Mouse (Mus musculus): ENCODE results near the gene Cpeb3.
"Not testable (repeated sequence)": the region's sequence is repeated elsewhere in the genome, so short reads cannot be mapped to it uniquely, and the experiment has no call there.

Gene Cpeb3

GRCm38 (mm10) chr19:37208176-37208755, at the start of gene Cpeb3:
TSS of gene Cpeb3 (minus strand) at chr19:37208601.
- in situ Hi-C loops (cut with MboI, MseI) = no loop called here

DNA sequence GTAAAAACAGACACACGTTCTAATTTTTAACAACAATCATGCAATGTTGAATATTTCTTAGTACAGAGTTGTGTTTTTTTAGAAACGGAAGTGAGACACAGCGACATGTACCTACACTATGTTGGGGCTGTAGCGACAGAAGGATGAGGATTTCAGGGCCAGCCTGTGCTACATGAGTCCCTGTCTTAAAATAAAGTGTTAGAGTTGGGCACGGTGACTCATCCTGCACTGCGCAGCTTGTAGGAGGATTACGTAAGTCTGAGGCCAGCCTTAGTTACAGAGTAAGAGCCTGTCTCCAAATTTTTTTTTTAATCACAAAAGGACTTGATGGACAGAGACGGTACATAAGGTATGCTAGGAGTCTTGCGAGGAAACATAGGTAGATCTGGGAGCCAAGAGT, 46.9 kb upstream of the Cpeb3 start:
- in situ Hi-C loops (cut with MboI, MseI) = no loop called here

GRCm38 (mm10) chr19:37252104-37252503, 43.7 kb upstream of the Cpeb3 start:
- in situ Hi-C loops (cut with MboI, MseI) = no loop called here

DNA sequence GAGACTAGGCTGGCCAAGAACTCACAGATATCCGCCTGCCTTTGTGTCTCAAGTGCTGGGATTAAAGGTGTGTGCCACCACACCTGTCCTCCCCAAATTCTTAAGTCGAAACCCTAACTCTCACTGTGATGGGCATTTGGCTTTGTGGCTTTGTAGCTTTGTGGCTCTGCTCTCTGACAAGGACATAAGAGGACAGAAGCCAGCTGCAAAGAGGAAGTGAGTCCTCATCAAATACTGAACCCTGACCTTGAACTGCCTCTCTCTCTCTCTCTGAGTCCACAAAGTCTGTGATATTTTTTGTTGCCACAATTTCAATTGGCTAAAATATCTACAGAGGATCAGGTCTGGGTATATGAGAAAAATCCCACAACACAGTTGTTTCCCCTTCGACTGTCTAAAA, 39.8 kb upstream of the Cpeb3 start:
- in situ Hi-C loops (cut with MboI, MseI) = no loop called here

GRCm38 (mm10) chr19:37246859-37247258, 38.5 kb upstream of the Cpeb3 start:
- in situ Hi-C loops (cut with MboI, MseI) = no loop called here

GRCm38 (mm10) chr19:37242707-37243106, 34.3 kb upstream of the Cpeb3 start:
- in situ Hi-C loops (cut with MboI, MseI) = no loop called here

DNA sequence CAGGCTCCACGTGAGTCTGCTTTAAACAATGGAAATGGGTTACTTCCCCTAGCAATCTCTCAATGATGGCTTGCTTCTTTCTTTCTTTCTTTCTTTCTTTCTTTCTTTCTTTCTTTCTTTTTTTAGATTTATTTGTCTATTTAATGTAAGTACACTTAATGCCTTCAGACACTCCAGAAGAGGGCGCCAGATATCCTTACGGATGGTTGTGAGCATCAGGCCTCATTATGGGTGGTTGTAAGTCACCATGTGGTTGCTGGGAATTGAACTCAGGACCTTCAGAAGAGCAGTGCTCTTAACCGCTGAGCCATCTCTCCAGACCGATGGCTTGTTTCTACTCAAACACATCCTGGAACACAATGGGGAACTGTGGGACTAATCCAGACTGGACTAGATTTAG, 32.8 kb upstream of the Cpeb3 start:
- in situ Hi-C loops (cut with MboI, MseI) = no loop called here

DNA sequence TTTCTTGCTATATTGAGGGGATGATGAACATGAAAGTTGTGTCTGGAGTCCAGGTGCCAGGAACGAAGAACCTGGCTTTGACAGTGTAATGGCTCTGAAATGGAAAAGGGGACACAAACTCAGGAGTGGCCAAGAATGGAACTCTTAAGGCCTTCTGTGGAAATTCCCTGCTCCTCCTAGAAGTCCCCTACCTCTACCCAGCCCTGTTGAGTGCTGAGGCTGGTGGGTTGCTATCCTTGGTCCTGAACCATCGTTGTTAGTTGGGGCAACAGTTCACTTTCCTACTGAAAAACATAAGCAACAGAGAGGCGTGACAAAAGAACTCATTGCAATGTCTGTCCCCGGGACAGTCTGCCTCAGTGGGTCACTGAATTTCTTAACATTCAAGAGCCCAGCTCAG, 30.7 kb upstream of the Cpeb3 start:
- in situ Hi-C loops (cut with MboI, MseI) = loop anchor here in 1 of 2 experiments (5.0 kb wide), 1 partner anchor 277 kb away; no protein-coding TSS in a partner anchor

DNA sequence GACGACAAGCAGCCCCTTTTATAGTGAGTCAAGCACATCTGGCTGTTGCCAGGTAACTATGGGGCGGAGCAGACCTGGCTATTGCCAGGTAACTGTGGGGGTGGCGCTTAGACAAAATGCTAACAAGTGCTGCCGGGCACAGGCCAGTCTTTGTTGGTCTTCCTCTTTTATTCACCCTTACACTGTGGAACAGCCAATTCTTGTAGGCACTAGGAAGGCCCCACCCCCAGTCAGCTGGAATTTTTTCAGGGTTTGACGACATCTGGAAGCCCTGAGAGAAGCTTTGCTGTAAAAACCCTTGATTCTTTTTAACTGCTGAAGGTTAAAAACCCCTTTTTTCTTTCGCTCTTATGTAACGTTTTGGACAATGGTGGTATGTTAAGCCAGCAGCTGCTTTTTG, 30.2 kb upstream of the Cpeb3 start:
- in situ Hi-C loops (cut with MboI, MseI) = loop anchor here in 1 of 2 experiments (5.0 kb wide), 1 partner anchor 276 kb away; no protein-coding TSS in a partner anchor

DNA sequence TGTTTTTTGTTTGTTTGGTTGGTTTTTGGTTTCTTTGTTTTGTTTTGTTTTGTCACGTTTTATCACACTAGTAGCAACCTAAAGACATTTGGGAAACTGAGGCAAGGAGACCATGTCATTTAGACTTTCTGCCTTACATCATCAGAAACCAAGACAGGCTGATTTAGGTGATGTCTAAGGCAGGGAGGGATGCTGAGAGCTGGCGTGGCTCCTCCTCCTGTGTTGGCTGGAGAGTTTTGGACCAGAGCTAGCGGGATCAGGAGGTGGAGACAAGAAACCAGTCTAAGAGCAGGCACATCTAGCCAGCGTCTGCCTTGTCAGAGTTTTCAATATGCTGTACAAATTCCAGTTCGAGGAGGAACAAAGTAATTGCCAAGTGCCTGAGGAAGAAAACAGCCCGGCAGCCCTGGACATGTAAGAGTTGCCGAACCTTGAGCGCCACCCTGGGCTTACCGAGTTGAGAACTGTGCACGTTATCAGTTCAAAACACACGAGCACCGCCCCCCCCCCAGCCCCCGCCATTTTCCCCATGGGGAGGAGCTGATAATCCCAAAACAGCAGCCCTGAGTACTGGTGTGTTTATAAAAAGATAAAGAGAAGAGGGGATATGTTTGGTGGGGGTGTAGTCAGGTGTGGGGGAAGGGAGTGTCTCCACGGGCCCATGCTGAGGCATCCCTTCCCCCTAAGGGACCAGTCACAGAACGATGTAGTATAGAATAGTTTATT, 29.5 kb upstream of the Cpeb3 start:
- in situ Hi-C loops (cut with MboI, MseI) = loop anchor here in 1 of 2 experiments (5.0 kb wide), 1 partner anchor 276 kb away; no protein-coding TSS in a partner anchor

GRCm38 (mm10) chr19:37237306-37237705, 28.9 kb upstream of the Cpeb3 start:
- in situ Hi-C loops (cut with MboI, MseI) = loop anchor here in 1 of 2 experiments (5.0 kb wide), 1 partner anchor 275 kb away; no protein-coding TSS in a partner anchor

- in situ Hi-C loops (cut with MboI, MseI) = loop anchor here in 1 of 2 experiments (5.0 kb wide), 1 partner anchor 274 kb away; no protein-coding TSS in a partner anchor
These were observed 27.4 kb upstream of the Cpeb3 start for GRCm38 (mm10) chr19:37235818-37236217.

DNA sequence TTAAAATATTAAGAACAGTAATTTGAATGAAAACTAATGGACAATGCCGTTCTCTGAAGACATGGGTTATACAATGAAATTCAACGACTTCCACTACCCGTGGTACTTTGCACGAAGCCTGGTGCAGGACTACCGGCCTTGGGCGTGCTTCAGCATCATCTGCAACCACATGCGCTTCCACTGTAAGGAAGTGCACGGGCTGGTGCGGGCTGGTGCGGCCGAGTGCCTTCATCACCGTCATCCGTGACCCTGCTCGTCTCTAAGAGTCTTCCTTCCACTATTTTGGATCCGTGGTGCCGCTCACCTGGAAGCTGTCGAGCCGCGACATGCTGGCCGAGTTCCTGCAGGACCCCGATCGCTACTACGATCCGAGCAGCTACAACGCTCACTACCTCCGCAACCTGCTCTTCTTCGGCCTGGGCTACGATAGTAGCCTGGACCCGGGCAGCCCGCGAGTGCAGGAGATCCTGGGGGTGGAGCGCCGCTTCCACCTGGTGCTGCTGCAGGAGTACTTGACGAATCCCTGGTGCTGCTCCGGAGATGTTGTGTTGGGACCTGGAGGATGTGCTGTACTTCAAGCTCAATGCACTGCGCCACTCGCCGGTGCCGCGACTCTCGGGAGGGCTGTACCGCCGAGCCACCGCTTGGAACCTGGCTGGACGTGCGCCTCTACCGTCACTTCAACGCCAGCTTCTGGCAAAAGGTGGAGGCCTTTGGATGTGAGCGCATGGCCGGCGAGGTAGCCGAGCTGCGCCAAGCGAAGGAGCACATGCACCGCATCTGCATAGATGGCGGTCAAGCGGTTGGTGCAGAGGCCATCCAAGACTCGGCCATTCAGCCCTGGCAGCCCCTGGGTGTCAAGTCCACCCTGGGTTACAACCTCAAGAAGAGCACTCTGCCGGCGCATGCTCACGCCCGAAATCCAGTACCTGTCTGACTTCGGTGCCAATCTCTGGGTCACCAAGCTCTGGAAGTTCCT, 25.4 kb upstream of the Cpeb3 start:
- in situ Hi-C loops (cut with MboI, MseI) = no loop called here

GRCm38 (mm10) chr19:37232598-37232997, 24.2 kb upstream of the Cpeb3 start:
- in situ Hi-C loops (cut with MboI, MseI) = not testable (repeated sequence)

GRCm38 (mm10) chr19:37225197-37225862, 16.9 kb upstream of the Cpeb3 start:
- in situ Hi-C loops (cut with MboI, MseI) = no loop called here

GRCm38 (mm10) chr19:37214711-37215110, 6.3 kb upstream of the Cpeb3 start:
- in situ Hi-C loops (cut with MboI, MseI) = no loop called here

DNA sequence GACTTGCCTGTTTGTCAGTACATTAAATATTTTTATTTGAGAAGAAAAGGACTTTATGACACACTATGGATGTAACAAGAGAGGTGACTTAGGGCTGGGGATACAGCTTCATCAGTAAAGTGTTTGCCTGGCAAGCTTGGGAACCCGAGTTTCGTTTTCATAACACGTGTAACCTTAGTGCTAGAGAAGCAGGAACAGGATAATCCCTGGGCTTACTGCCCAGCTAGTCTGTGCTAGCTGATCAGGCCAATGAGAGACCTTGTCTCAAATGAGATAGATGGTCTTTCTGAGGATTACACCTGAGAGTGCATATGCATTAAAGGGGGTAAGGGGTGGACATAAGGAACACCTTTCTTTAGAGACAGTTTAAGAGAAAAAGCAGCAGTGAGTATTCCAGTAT, 3.0 kb upstream of the Cpeb3 start:
- in situ Hi-C loops (cut with MboI, MseI) = no loop called here

- in situ Hi-C loops (cut with MboI, MseI) = no loop called here
These were observed 2.1 kb upstream of the Cpeb3 start for GRCm38 (mm10) chr19:37210457-37210856.

DNA sequence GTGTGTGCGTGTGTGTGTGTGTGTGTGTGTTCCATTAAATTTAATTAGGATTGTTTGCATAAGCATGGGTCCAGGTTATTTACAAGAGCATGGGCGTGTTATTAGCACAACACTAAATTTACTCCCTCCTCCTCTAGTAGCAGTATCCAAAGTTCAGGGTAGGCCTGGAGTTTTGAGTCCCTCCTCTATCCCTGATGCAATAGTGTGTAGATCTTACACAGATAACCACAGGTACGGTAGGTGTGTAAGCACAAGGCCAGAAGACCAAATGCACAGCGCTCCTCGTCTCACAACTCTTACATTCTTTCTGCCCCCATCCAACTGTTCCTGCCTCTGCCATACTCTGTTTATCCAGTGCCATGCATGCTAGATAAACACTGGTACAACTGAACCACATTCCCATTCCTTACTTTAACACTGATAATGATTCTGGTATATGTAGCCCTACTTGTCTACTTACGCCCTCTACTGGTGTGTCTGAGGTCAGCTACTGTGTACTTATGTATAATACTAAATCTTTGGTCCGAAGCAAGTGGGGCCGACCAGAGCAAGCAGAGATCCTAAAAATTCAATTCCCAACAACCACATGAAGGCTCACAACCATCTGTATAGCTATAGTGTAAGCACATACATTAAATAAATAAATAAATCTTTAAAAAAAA, 1.2 kb upstream of the Cpeb3 start:
- in situ Hi-C loops (cut with MboI, MseI) = no loop called here

DNA sequence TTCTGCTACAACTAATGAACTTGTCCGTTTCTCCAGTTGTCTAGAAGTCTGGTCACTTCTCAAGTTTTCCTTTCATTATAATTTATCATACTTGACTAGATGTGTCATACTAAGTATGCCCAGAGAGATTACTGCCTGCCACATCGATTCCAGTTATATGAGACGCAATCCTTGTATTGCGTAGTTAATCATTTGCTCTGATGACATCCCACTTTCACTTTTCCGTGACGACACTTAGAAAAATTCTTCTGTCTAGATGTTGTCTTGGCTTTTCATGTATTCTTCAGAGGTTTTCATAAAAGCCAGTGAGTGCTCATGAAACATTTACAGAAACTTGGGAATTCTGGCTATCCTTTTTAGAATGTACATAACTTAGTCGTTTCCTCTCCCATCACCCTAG, 585 bp upstream of the Cpeb3 start:
- in situ Hi-C loops (cut with MboI, MseI) = no loop called here
